Mouse (Mus musculus) ES-Bruce4 (cell line): ENCODE results near the gene Ago4. TPM values are rescaled to one million over a fixed set of nuclear protein-coding genes. Genes with fewer than 3 reads are reported as not detected.

Experiments
- H3K27ac ChIP-seq: 2 replicates; pipeline ENCODE4 v1.5.1; 2012; ENCODE audit warnings: low read length, inconsistent platforms; ENCODE audit not compliant: insufficient read depth
- H3K27me3 ChIP-seq: 2 replicates; pipeline ENCODE4 v1.6.1; 2012; ENCODE audit warnings: mild to moderate bottlenecking, low read length, inconsistent platforms; ENCODE audit not compliant: control insufficient read depth, poor library complexity, insufficient read depth, severe bottlenecking
- H3K36me3 ChIP-seq: 2 replicates; pipeline ENCODE4 v1.6.1; 2012; ENCODE audit warnings: inconsistent platforms, mild to moderate bottlenecking, low read length, moderate library complexity; ENCODE audit not compliant: control insufficient read depth, poor library complexity, insufficient read depth, severe bottlenecking
- H3K4me1 ChIP-seq: one replicate; pipeline ENCODE4 v1.8.1; 2011; ENCODE audit warnings: low read length; ENCODE audit not compliant: control insufficient read depth, insufficient read depth
- H3K4me3 ChIP-seq: 2 replicates; pipeline ENCODE4 v1.5.1; 2011; ENCODE audit warnings: low read depth, mild to moderate bottlenecking, low read length
- H3K9ac ChIP-seq: 2 replicates; pipeline ENCODE4 v1.6.1; 2012; ENCODE audit warnings: low read depth, mild to moderate bottlenecking, inconsistent platforms; ENCODE audit not compliant: poor library complexity, severe bottlenecking
- H3K9me3 ChIP-seq: replicated peaks from 2 replicates; pipeline ENCODE4 v1.6.1; 2012; ENCODE audit warnings: mild to moderate bottlenecking, low read length, inconsistent platforms; ENCODE audit not compliant: control insufficient read depth, poor library complexity, insufficient read depth, severe bottlenecking
- CTCF ChIP-seq: IDR thresholded peaks from one replicate; pipeline ENCODE4 v1.8.1; 2011; ENCODE audit warnings: low read depth, low read length
- EP300 ChIP-seq: IDR thresholded peaks from 2 replicates; pipeline ENCODE4 v1.6.1; 2011; ENCODE audit warnings: low read depth, low read length; ENCODE audit not compliant: insufficient read depth
- POLR2A ChIP-seq: IDR thresholded peaks from one replicate; pipeline ENCODE4 v1.8.1; 2011; ENCODE audit warnings: low read length; ENCODE audit not compliant: insufficient read depth
- polyA plus RNA-seq: library from polyadenylated mRNA; stranded (reverse); fragments of >200 nt; gene quantifications from 2 replicates; pipeline ENCODE4 v1.2.4, GENCODE M21; 2011; ENCODE audit warnings: low read depth; ENCODE audit not compliant: missing spikeins, insufficient read depth, insufficient read length

Gene Ago4
- polyA plus RNA-seq, 1 experiment = 3.1 TPM

DNA sequence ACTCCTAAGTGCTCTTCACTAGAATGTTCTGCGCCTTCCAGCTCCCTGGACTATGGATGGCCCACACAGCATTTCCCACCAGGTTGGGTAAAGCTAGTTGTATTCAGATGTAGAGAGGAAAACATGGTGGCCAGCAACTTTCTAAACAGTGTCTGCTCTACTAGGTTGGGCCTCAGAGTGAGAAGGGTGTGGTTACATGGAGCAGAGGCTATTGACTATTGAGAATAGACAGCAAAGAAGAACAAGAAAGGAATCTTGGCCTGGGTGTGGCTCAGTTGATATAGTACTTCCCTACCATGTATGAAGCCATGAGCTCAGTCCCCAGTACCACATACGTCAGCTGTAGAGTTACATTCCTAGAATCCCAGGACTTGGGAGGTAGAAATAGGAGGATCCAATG, 24.2 kb downstream of the Ago4 start:
- no peaks in the 10 kb centered on the region for H3K27me3 ChIP-seq
- no peaks in the 10 kb centered on the region for H3K9me3 ChIP-seq
- H3K9ac ChIP-seq = no peak overlapping the region
- no peaks in the 10 kb centered on the region for H3K36me3 ChIP-seq
- no peak overlapping the region for H3K4me3 ChIP-seq
- H3K4me1 ChIP-seq = no peaks in the 10 kb centered on the region
- TF ChIP-seq CTCF = no peak
- TF ChIP-seq POLR2A = no peak
- TF ChIP-seq EP300 = no peak
- no peak overlapping the region for H3K27ac ChIP-seq

GRCm38 (mm10) chr4:126508110-126508899, 25.0 kb downstream of the Ago4 start:
- no peak overlapping the region for H3K9ac ChIP-seq
- H3K9me3 ChIP-seq = no peaks in the 10 kb centered on the region
- H3K27ac ChIP-seq = no peak overlapping the region
- TF ChIP-seq CTCF (no peak), EP300 (no peak), POLR2A (no peak)
- no peak overlapping the region for H3K4me3 ChIP-seq
- no peaks in the 10 kb centered on the region for H3K4me1 ChIP-seq
- no peaks in the 10 kb centered on the region for H3K36me3 ChIP-seq
- no peaks in the 10 kb centered on the region for H3K27me3 ChIP-seq

DNA sequence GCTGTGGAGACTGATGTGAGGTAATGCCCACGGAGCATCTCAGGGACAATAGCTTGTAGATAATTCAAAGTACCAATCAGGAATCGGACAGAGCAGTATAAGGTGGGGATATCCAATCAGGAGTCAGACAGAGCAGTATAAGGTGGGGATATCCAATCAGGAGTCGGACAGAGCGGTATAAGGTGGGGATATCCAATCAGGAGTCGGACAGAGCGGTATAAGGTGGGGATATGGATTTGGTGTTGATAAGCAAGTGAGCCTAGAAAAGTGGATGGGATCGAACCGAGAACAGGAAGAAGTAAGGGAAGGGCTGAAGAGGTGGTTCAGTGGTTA, 30.3 kb downstream of the Ago4 start:
- no peak overlapping the region for H3K27ac ChIP-seq
- TF ChIP-seq EP300 (no peak), CTCF (no peak), POLR2A (no peak)
- no peaks in the 10 kb centered on the region for H3K4me1 ChIP-seq
- H3K9ac ChIP-seq = no peak overlapping the region
- H3K36me3 ChIP-seq = no peaks in the 10 kb centered on the region
- H3K4me3 ChIP-seq = no peak overlapping the region
- no peaks in the 10 kb centered on the region for H3K27me3 ChIP-seq
- H3K9me3 ChIP-seq = no peaks in the 10 kb centered on the region

DNA sequence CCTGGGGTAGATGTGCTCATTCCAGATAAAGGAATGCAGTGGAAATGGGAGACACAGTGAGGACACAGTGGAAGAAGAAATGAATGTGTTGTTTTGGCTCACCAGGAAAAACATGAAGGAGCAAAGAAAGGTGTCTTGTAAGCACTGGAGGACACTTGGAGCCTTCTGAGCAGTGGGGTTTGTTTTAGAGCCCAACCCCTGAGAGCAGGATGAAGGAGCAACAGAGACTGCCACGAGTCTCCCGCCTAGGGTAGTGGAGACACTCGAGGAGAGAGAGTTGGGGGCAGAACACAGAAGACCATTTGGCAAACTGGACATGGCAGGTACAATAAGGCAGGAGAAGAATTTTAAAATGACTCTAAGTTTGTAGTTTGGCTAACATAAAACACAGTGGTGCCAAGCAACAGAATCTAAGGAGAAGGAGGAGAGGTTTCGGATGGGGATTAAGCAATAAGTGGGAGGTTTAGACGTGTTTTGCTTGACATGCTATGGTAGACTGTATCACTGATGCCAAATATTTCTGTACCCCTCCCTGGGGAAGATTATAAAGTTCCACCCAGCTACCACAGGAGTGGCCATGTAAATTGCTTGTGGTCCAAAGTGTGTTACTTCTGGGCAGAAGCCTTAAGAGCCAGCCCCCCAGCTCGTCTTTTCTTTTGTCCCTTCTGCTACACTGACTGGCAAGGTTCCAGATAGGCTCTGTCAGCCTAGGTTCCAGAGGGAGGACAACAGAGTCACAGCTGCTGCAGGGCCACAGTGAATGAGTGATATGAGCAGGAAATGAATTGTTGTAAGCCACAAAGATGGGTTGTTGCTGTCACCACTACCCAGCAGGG, 30.9 kb downstream of the Ago4 start:
- no peak for TF ChIP-seq CTCF
- no peak for TF ChIP-seq POLR2A
- Histone ChIP-seq H3K9me3 (no peaks in the 10 kb centered on the region), H3K4me3 (no peak overlapping the region), H3K4me1 (no peaks in the 10 kb centered on the region), H3K36me3 (no peaks in the 10 kb centered on the region), H3K27me3 (no peaks in the 10 kb centered on the region), H3K27ac (no peak overlapping the region), H3K9ac (no peak overlapping the region)

DNA sequence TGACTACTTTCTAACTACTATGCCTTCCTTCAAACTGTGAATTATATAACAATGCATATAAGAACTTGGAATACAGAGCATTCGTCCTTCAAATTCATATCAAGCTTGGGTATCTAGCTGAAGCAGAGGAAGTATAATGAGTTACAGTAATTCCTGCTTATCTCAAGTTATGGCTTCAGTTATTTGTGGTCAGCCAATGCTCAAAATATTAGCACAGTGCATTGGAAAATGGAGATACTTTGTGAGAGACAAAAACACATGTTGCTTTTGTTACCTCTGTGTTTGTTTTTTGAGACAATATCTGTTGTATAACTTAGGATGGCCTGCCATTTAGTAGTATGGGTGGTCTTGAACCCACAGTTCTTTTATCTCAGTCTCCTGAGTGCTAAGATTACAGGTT, 34.7 kb downstream of the Ago4 start:
- Histone ChIP-seq H3K4me1 (no peaks in the 10 kb centered on the region), H3K36me3 (no peaks in the 10 kb centered on the region), H3K9ac (no peak overlapping the region), H3K27me3 (no peaks in the 10 kb centered on the region), H3K9me3 (no peaks in the 10 kb centered on the region), H3K4me3 (no peak overlapping the region), H3K27ac (no peak overlapping the region)
- no peak for TF ChIP-seq POLR2A
- no peak for TF ChIP-seq EP300
- no peak for TF ChIP-seq CTCF

DNA sequence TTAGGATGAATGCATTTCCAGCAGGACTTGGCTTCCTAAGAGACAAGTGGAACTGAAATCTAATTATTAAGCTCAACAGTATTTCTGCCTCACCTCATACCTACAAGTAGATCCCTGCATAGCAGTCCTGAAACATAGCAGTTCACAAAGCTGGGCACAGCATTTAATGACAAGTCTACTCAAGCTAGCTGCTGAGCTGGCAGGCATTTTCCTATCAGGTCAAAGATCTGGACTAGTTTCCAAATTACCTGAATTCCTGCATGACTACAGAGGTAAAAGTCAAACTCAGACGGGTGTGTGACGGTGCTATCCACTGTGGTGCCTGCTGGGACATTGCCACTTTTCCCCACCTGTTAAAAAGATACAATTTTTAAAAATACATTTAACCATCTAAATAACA, 36.3 kb downstream of the Ago4 start:
- H3K36me3 ChIP-seq = no peaks in the 10 kb centered on the region
- H3K9me3 ChIP-seq = no peaks in the 10 kb centered on the region
- H3K27ac ChIP-seq = no peak overlapping the region
- no peaks in the 10 kb centered on the region for H3K4me1 ChIP-seq
- TF ChIP-seq CTCF = no peak
- no peak for TF ChIP-seq EP300
- no peak for TF ChIP-seq POLR2A
- H3K27me3 ChIP-seq = no peaks in the 10 kb centered on the region
- no peak overlapping the region for H3K9ac ChIP-seq
- no peak overlapping the region for H3K4me3 ChIP-seq
